Comparison of ENCODE assay signal across 8 mouse cellular contexts in the genomic region with DNA sequence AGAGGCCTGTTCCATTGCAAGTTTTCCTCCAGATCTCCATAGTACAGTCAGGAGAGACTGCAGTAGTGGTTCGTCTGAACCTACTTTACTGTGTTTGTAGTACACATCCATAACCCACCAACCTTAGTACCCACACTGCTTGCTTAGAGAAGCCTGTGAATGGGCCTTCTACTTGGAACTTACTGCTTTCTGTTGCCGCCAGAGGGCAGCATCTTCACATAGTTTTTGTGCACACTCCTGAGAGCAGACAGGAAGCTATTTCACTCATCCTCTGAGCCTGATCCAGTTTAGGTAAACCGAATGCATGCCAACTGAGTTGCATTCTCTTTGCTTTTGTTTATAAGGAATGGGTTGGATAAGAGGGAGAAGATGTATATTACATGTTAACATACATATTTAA.
DNase-seq lines count a peak whose midpoint lies in the region; ATAC-seq and TF ChIP-seq lines count a peak whose summit lies in the region.

No protein-coding gene starts in this region.

- no peaks in the 10 kb centered on the region for H3K27me3 ChIP-seq in liver, adult 2 months (ENCODE audit: control insufficient read depth, insufficient read depth, low read length)
- no peaks in the 10 kb centered on the region for H3K27me3 ChIP-seq in liver, embryonic 12.5 days (replicated peaks)
- no peaks in the 10 kb centered on the region for H3K27me3 ChIP-seq in limb, embryonic 12.5 days
- no peaks in the 10 kb centered on the region for H3K27me3 ChIP-seq in neural tube, embryonic 11.5 days (ENCODE audit: control insufficient read depth, insufficient read depth, low read length)

- no peaks in the 10 kb centered on the region for H3K36me3 ChIP-seq in liver, adult 2 months (ENCODE audit: control insufficient read depth, insufficient read depth, low read length)
- no peaks in the 10 kb centered on the region for H3K36me3 ChIP-seq in liver, embryonic 12.5 days
- no peaks in the 10 kb centered on the region for H3K36me3 ChIP-seq in limb, embryonic 12.5 days
- H3K36me3 ChIP-seq in neural tube, embryonic 11.5 days (ENCODE audit: control insufficient read depth, insufficient read depth, low read length): no peaks in the 10 kb centered on the region

- no peaks in the 10 kb centered on the region for H3K9me3 ChIP-seq in liver, embryonic 12.5 days (replicated peaks)
- no peaks in the 10 kb centered on the region for H3K9me3 ChIP-seq in limb, embryonic 12.5 days
- no peaks in the 10 kb centered on the region for H3K9me3 ChIP-seq in neural tube, embryonic 11.5 days (ENCODE audit: control insufficient read depth, low read length)

- H3K27ac ChIP-seq in liver, adult 2 months (replicated peaks; ENCODE audit: insufficient read depth, low read depth, low read length): no peak overlapping the region
- H3K27ac ChIP-seq in liver, embryonic 12.5 days: no peak overlapping the region
- no peak overlapping the region for H3K27ac ChIP-seq in limb, embryonic 12.5 days
- no peak overlapping the region for H3K27ac ChIP-seq in neural tube, embryonic 11.5 days (ENCODE audit: low read depth, low read length)

- H3K4me2 ChIP-seq in liver, embryonic 12.5 days: no peak overlapping the region
- H3K4me2 ChIP-seq in limb, embryonic 12.5 days: no peak overlapping the region
- H3K4me2 ChIP-seq in neural tube, embryonic 11.5 days (ENCODE audit: low read depth): no peak overlapping the region

- no peak overlapping the region for H3K4me3 ChIP-seq in liver, adult 2 months (ENCODE audit: insufficient read depth, low read depth, low read length)
- H3K4me3 ChIP-seq in liver, embryonic 12.5 days: no peak overlapping the region
- no peak overlapping the region for H3K4me3 ChIP-seq in limb, embryonic 12.5 days (replicated peaks)
- no peak overlapping the region for H3K4me3 ChIP-seq in neural tube, embryonic 11.5 days (ENCODE audit: low read depth, low read length)

- no peaks in the 10 kb centered on the region for H3K79me2 ChIP-seq in liver, adult 2 months (ENCODE audit: control insufficient read depth, insufficient read depth, low read length)

- DNase-seq in liver, adult 2 months (ENCODE audit: extremely low read depth, low read depth, low spot score): peak; percentile 53
- peak; percentile 93 to 94 for DNase-seq in cerebellum, postnatal 10 days
- peak; percentile 76 for DNase-seq in gastrocnemius, adult 18-20 months (ENCODE audit: low spot score)
- peak; percentile 51 to 86 for DNase-seq in kidney, adult 8-10 months
- peak; percentile 82 for DNase-seq in neural tube, embryonic 11.5 days (ENCODE audit: low spot score)
- peak; percentile 70 for DNase-seq in telencephalon, adult 2 months (ENCODE audit: low read depth, low spot score)

- no peak for ATAC-seq in liver, embryonic 12.5 days
- ATAC-seq in limb, embryonic 12.5 days (ENCODE audit: insufficient number of reproducible peaks, insufficient read depth, low FRiP score, low TSS enrichment, low read depth): peak; percentile 66; the same call in 1 of the 2 replicates
- ATAC-seq in neural tube, embryonic 11.5 days (ENCODE audit: insufficient read depth, low FRiP score, low TSS enrichment): peak; percentile 60

- peak; percentile 60 for TF ChIP-seq CTCF in liver, adult 2 months (IDR thresholded peaks at IDR 0.05; ENCODE audit: low read depth, low read length)

- no peaks in the 10 kb centered on the region for H3K4me1 ChIP-seq in liver, adult 2 months (ENCODE audit: control insufficient read depth, insufficient read depth, low read length)
- H3K4me1 ChIP-seq in liver, embryonic 12.5 days: 0 out of 2 replicates have a peak, but pooled peaks cover 1% of the 10 kb centered on the region
- H3K4me1 ChIP-seq in limb, embryonic 12.5 days (replicated peaks): no peaks in the 10 kb centered on the region
- H3K4me1 ChIP-seq in neural tube, embryonic 11.5 days (ENCODE audit: control insufficient read depth, insufficient read depth, low read length): no peaks in the 10 kb centered on the region

- 15% methylated on average over 3 of the region's 3 CpGs for WGBS in liver, adult 2 months
- WGBS in liver, embryonic 12.5 days (ENCODE audit: insufficient replicate concordance): 16% methylated on average over 3 of the region's 3 CpGs
- WGBS in limb, embryonic 12.5 days: 17% methylated on average over 3 of the region's 3 CpGs
- 25% methylated on average over 3 of the region's 3 CpGs for WGBS in neural tube, embryonic 11.5 days

- H3K9ac ChIP-seq in liver, adult 2 months (ENCODE audit: low read depth, low read length): no peak overlapping the region
- no peak overlapping the region for H3K9ac ChIP-seq in liver, embryonic 12.5 days
- no peak overlapping the region for H3K9ac ChIP-seq in limb, embryonic 12.5 days (replicated peaks)
- H3K9ac ChIP-seq in neural tube, embryonic 11.5 days (ENCODE audit: low read length): no peak overlapping the region

- no peak for TF ChIP-seq POLR2A in liver, adult 2 months (IDR thresholded peaks at IDR 0.05; ENCODE audit: extremely low read depth, insufficient read depth, low read length)
